Mouse (Mus musculus) embryo, embryonic 11.5 days (tissue): ENCODE data around the gene Gm28036.
"Not testable (repeated sequence)": the region's sequence is repeated elsewhere in the genome, so short reads cannot be mapped to it uniquely, and the experiment has no call there.

Experiments
- DNase-seq: peaks from one replicate; pipeline ENCODE4 v3.0.0-alpha.2; 2012; ENCODE audit warnings: low read depth, low spot score

The Gm28036 gene

GRCm38 (mm10) chr2:156126992-156127391 lies at the start of gene Gm28036:
TSS of gene Gm28036 (minus strand) at chr2:156127092.
- DNase-seq: no peak

DNA sequence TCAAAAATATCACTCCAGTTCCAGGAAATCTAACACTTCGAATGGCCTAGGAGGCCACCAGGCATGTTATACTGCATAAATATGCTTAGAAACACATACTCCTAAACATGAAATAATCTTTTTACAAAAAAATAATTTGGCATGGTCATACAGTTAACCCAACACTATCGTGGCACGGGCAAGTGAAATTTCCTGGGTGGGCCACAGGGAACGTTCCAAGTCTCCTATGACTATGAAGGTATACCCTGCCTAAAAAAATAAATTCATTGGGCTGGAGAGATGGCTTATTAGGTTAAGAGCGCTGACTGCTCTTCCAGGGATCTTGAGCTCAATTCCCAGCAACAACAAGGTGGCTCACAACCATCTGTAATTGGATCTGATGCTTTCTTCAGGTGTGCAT lies 39.7 kb upstream of the Gm28036 start:
- no peak for DNase-seq

DNA sequence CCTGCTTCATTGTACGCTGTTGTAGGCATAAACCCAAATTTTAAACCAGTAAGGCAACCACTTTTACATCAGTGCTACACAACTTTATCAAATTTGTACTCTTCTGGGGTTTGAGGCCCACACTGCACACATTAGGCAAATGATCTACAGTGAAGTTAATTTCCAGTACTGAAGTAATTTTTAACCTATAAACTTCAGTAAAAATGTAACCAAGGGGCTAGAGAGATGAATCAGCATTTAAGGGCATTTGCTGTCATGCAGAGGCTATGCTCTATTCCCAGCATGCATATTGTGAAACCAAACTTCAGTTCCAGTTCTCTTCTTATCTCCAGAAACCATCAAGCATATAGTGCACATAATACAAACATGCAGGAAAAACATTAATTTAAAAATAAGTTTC lies 38.6 kb upstream of the Gm28036 start:
- DNase-seq: no peak

DNA sequence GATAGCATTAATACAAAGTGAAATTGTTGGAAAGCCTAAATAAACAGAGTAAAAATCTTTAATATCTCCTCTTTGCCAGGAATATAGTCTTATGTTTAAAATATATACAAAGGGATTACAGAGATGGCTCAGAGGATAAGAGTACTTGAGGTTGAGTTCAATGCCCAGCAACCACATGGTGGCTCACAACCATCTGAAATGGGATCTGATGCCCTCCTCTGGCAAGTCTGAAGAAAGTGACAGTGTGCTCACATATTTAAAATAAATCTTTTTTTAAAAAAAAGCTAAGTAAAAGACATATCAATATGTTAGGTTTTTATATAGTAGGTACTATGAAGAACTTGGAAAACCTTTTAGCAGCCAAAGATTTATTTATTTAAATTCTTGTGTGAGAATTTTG lies 24.6 kb upstream of the Gm28036 start:
- no peak for DNase-seq

GRCm38 (mm10) chr2:156147316-156147915 lies 20.5 kb upstream of the Gm28036 start:
- DNase-seq: no peak

DNA sequence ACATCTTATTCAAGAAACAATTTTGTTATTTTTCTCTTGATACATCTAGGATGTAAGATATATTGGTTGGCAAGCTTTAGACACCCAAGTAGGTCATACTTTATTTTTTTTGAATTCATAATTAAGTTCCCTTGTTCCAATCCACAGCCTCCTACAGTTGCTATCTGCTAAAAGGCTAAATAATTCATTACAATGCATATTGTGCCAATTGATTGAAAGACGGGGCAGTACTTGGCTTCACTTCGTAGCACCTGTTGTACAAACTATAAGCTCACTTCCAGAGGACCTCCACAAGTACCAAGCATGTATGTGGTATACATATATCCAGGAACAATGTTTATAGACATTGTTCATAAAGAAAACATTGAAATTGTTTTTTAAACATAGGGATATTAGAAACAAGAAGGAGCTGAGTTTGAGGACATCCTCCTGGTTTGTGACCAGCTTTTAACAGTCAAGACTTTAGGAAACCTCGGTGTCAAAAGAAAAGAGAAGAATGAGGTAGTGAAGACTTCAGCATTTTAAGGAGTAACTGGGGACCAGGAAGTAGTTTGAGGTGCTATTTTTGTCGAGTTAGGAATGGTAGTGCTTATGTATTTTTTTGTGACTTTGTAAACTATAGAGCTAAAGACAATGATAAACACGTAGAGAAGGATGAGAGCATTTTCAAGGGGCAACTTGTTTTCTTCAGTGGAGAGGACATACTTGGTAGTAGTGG lies 19.5 kb upstream of the Gm28036 start:
- DNase-seq: no peak

- no peak for DNase-seq
These were observed 18.7 kb upstream of the Gm28036 start for GRCm38 (mm10) chr2:156145486-156146130.

GRCm38 (mm10) chr2:156143953-156144724 lies 17.2 kb upstream of the Gm28036 start, which contains the start of the genes Romo1 and Nfs1:
TSS of gene Romo1 (plus strand) at chr2:156144039.
TSS of gene Nfs1 (minus strand) at chr2:156144186.
- peak; percentile 93 for DNase-seq

GRCm38 (mm10) chr2:156143367-156143766 lies 16.5 kb upstream of the Gm28036 start:
- no peak for DNase-seq

DNA sequence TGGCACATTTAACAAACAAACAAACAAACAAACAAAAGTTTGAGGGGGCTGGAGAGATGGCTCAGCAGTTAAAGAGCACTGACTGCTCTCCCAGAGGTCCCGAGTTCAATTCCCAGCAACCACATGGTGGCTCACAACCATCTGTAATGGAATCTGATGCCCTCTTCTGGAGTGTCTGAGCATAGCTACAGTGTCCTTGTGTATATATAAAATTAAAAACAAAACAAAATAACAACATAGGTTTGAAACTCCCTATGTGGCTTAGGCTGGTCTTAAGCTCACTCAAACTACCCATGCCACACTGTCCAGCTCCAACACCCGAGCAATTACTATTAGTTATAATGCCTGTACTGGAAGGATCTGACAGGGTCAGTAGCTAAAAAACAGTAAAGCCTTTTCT lies 15.9 kb upstream of the Gm28036 start:
- no peak for DNase-seq

DNA sequence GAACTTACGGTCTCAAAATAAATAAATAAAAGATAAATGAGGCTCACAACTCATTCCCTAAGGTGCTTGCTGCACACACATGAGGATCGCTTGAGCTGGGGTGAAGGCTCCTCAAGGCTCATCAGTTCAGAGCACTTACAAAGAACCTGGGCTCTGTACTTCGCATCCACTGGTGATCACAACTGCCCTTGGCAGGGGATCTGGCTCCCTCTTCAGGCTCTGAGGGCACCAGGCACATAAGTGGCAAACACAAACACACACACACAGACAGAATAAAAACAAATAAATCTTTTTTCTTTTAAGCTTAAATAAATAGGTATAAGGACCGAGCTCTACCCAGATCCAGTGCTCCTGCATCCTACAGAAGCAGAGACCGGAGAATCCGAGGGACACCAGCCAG lies 8.8 kb upstream of the Gm28036 start:
- no peak for DNase-seq

- no peak for DNase-seq
These were observed 7.3 kb upstream of the Gm28036 start for GRCm38 (mm10) chr2:156134161-156134560.

GRCm38 (mm10) chr2:156123731-156124130 lies 3.2 kb downstream of the Gm28036 start:
- DNase-seq: no peak

DNA sequence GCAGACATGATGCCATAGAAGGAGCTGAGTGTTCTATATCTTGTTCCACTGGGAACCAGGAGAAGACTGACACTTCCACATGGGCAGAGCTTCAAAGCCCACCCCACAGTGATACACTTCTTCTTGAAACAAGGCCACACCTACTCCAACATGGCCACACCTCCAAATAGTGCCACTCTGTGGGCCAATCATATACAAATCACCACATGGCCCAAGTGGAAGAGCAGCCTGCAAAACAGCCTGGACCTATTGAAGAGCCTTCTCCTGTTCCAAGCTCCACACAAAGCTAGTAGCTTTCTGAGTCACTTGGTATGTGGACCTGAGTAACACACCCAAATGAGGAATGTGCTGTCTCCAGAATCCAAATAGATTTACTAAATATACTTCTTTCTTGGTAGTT lies 7.3 kb downstream of the Gm28036 start:
- DNase-seq: no peak

- DNase-seq: not testable (repeated sequence)
These were observed 14.8 kb downstream of the Gm28036 start for GRCm38 (mm10) chr2:156112080-156112423.

DNA sequence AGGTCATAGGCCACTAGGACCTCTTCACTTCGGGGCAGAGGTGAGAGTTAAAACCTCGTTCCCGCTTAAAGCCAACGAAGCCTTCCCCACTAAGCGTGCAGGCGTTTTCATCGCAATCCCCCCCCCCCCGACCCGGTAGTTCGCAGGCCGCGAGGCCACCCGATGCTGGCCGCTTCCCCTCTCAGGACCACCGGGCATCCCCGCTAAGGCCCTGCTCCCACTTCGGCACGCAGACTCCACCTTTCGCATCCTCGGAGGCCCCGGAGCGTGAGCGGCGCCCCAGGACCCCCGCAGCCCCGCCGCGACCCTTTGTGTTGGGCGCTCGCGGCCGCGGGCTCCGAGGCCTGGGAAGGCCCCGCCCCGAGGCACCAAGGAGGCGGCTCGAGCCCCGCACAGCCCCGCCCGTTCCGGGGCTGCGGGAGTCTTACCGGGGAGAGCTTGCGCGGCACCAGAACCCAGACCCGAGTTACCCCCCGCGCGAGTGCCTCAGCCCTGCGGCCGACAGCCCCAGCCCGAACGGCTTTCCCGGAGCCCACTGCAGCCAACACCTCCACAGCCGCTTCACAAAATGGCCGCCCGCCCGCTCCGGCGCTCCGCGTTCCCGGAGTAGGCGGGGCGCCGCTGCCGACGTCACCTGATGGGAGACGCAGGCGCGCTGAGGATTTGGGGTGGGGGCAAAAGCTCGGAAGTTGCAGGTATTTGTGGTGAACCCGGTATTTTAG lies 15.4 kb downstream of the Gm28036 start, which contains the start of the genes Cpne1 and Rbm12:
Cpne1 (minus strand) TSS at position 608 of the 722 bp plus-strand sequence.
Rbm12 (minus strand) TSS at position 621 of the 722 bp plus-strand sequence.
- peak; percentile 86 for DNase-seq

DNA sequence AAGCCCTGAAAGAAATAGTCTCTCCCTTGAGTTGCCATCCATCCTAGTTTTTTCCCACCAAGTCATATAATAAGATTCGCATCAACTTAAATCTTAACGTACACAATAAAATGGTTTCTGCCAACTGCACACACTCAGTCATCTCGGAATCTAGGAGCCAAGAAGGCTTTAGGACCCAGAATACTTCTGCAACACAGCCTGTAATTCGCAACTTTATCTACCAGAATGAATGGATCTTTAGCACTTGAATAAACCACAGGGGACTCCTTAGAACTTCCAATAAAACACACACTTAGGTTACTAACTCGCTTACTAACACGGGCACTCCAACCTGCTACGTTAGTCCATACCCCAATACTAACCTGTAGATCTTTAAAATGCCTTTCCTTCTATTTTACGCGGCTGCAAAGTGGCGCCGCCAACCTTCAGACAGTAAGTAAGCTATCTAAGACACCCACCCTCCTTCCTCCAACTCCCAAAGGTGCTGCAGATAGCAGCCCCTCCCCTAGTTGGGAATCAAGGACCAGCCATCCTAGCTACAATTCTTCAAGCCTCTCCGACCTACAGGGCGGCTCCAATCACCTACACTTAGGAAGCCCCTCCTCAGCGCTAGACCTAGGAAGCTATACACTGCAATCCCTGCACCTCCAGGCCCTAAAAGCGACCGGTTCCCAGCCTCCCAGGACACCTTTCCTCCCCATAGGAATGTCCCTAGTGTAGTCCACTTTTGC lies 16.1 kb downstream of the Gm28036 start:
- DNase-seq: peak; percentile 17

DNA sequence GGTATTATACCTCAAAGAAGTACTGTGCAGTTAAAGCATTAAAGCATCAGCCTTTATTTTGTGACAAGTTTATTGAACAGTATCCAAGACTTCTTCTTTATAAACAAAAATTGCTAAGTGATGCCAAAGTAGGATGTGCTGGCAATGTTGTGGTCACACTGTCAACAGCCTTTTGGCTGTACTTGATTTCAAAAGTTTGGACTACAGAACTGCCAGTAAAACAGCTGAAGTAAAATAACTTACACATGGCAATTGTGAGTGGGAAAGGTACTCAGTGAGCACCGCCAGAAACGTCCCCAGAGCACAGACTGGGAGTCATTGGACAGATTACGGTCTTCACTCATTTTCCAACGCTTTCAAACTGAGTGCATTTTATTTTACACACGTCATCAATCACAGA lies 35.0 kb downstream of the Gm28036 start:
- DNase-seq: no peak

- no peak for DNase-seq
These were observed 37.1 kb downstream of the Gm28036 start for GRCm38 (mm10) chr2:156089799-156090198.

DNA sequence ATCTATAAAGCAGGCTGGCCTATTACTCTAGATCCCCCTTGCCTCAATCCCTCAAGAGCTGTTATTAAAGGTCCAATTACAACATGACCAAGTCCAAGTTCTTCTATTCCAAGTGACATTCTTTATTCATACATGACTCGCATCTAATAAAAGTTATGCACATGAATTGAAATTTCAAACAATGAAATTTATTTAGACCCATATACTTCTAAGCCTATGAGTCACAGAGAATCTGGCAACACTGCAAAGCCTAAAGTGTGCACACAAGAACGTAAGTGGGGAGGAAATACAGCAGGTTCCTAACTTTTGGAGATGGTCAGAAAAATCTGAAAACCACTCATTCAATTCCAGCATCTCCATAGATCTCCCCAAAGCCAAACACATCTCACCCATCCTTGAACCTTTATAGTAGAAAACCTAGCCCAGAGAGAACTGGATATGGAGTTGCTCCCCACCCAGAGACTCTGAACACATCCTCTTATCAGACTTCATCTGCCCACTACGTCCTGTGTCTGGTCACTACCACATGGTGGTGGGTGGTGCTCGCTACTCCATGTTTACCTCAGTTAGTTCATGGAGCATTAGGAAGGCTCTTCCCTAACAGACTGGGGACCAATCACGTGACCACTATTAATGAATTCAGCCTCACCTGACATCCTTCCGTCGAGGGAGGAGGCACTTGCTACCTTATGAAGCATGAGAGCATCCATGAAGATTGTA lies 39.3 kb downstream of the Gm28036 start:
- no peak for DNase-seq
